Mouse (Mus musculus) CD4-positive, CD25-positive, alpha-beta regulatory T cell (primary cell): ENCODE measurements around the gene Tc2n. TPM values are rescaled to one million over a fixed set of nuclear protein-coding genes. Genes with fewer than 3 reads are reported as not detected.

Source experiments
- polyA plus RNA-seq: library from polyadenylated mRNA; unstranded; fragments of 100-300 nt; shearing (Covaris generic); gene quantifications from one replicate; pipeline ENCODE4 v1.2.1, GENCODE M21; 2017

Tc2n gene
- 0.05 TPM for polyA plus RNA-seq

GRCm38 (mm10) chr12:101718054-101718754 is at the start of gene Tc2n:
TSS of gene Tc2n (minus strand) at chr12:101718523.

Other genes starting within 250 kb of the Tc2n start
- 0.06 TPM for gene Fbln5, start 100.5 kb upstream of the Tc2n start, polyA plus RNA-seq
- 67.6 TPM for gene Trip11, start 194.7 kb upstream of the Tc2n start, polyA plus RNA-seq
- gene Atxn3, start 239.7 kb upstream of the Tc2n start, polyA plus RNA-seq, result 22.0 TPM